Mouse (Mus musculus) C3H10T1/2 (cell line): ENCODE measurements around the gene Stx1a. TPM values are rescaled to one million over a fixed set of nuclear protein-coding genes. Genes with fewer than 3 reads are reported as not detected.

Experiments used
- polyA plus RNA-seq, 2 experiments: library from polyadenylated mRNA; unstranded; fragments of >200 nt; fragmentation: generic; extraction: Trizol; gene quantifications; one replicate each; pipeline ENCODE4 v1.2.1; 2012; ENCODE audit warnings: missing spikeins in 2 of 2

The Stx1a gene
- 1 to 10 TPM; 1.6 to 5.4 TPM for polyA plus RNA-seq

GRCm38 (mm10) chr5:135023344-135024173 lies at the start of gene Stx1a:
Gene Stx1a, plus strand, starts transcription at chr5:135023482.

DNA sequence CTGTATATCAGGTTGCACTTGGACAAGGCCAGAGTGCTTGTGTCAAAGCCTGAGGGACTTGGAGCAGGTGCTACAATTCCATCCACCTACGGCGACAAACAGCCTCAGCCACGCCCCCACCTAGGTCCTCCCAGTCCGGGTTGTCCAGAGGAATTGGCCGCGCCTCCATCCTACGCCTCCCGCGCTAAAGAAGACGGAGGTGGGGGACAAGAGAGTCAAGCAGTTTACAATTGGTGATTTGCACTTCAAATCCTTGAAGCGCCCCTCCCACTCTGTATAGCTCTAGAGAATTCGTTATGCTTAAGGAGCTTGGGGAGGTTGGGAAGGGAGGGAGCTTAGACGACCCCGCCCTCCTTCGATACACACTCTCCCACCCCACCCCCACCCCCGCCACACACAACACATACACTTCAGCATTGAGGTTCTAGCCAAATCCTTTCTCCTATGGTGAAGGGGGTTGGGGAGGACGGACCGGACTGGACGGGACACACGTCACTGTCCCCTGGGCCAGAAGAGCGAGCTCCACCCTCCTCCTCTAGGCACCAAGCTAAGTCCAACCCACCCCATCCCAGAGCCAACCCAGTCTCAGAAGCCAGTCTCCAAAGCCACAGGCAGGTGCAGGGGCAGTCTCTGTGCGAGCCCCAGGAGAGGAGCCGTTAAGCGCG lies 37.5 kb upstream of the Stx1a start, which contains the start of gene Cldn3:
Gene Cldn3 (plus strand): TSS at position 582 of the 665 bp plus-strand sequence.

GRCm38 (mm10) chr5:135008671-135009589 lies 14.4 kb upstream of the Stx1a start, which contains the start of gene Abhd11:
Gene Abhd11, plus strand, starts transcription at chr5:135009152.

DNA sequence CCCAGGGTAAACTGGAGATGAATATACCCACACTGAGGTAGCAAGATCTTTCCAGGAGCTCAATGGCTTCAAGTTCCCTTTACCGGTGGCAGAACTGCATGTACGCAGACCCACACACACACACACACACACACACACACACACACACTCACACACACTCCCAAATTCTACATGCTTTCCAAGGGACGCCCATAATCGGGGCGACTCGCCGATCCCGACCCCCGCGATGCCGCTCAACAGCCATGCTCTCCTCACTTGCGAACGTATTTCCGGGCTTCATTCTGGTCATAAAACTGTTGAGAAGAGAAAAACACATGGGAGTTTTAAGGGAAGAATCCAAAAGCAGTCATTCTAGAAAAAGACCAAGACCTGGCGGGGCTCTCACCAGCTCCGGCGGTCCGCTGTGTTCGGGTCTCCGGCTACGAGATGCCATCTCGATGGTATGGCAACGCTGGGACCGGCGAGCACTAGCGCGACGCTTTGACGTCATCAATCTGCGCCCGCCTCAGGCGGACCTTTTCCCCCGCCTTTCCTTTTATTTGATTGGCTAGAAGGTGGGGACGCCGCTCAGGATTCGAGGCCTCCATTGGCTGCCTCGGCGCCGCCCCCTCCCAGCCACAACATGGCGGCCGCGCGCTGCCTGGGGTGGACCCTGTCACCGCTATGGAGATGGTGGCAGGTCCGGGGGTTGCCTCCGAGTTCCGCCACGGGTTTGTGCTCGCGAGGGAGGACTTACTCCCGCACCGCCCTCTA lies 40.5 kb downstream of the Stx1a start, which contains the start of gene Dnajc30:
Gene Dnajc30 (plus strand): TSS at position 574 of the 753 bp plus-strand sequence.

GRCm38 (mm10) chr5:135064909-135065446 lies 41.7 kb downstream of the Stx1a start, which contains the start of gene Bud23:
Gene Bud23, minus strand, starts transcription at chr5:135064959.

GRCm38 (mm10) chr5:135077564-135078481 lies 54.5 kb downstream of the Stx1a start, which contains the start of gene Vps37d:
Gene Vps37d, minus strand, starts transcription at chr5:135078266.

GRCm38 (mm10) chr5:135089653-135090052 lies 66.4 kb downstream of the Stx1a start, which contains the start of gene Mlxipl:
Gene Mlxipl, plus strand, starts transcription at chr5:135089890.

Other genes starting within 250 kb of the Stx1a start
- gene Tmem270, start 116.7 kb upstream of the Stx1a start, polyA plus RNA-seq, result not detected
- gene Cldn13, start 108.0 kb upstream of the Stx1a start, polyA plus RNA-seq, result not detected
- 10 to 100 TPM in 1 of 2 experiments, 1 to 10 TPM in 1; 4.0 to 32.3 TPM for gene Mettl27, start 91.1 kb upstream of the Stx1a start, polyA plus RNA-seq
- not detected for gene Cldn4, start 76.5 kb upstream of the Stx1a start, polyA plus RNA-seq
- not detected for gene Cldn3, start 37.3 kb upstream of the Stx1a start, polyA plus RNA-seq
- 10 to 100 TPM; 30.4 to 30.8 TPM for gene Abhd11, start 14.3 kb upstream of the Stx1a start, polyA plus RNA-seq
- gene Dnajc30, start 40.7 kb downstream of the Stx1a start, polyA plus RNA-seq, result 10 to 100 TPM; 23.6 to 34.4 TPM
- gene Bud23, start 41.5 kb downstream of the Stx1a start, polyA plus RNA-seq, result 10 to 100 TPM; 29.7 to 34.2 TPM
- 10 to 100 TPM in 1 of 2 experiments, 1 to 10 TPM in 1; 4.9 to 16.4 TPM for gene Vps37d, start 54.8 kb downstream of the Stx1a start, polyA plus RNA-seq
- gene Mlxipl, start 66.4 kb downstream of the Stx1a start, polyA plus RNA-seq, result not detected
- gene Tbl2, start 126.2 kb downstream of the Stx1a start, polyA plus RNA-seq, result 10 to 100 TPM in 1 of 2 experiments, 1 to 10 TPM in 1; 6.8 to 10.3 TPM
- 10 to 100 TPM; 44.8 to 53.4 TPM for gene Bcl7b, start 144.8 kb downstream of the Stx1a start, polyA plus RNA-seq
- gene Baz1b, start 163.8 kb downstream of the Stx1a start, polyA plus RNA-seq, result 10 to 100 TPM in 1 of 2 experiments, 1 to 10 TPM in 1; 3.9 to 29.9 TPM
- 1 to 10 TPM in 1 of 2 experiments, under 1 TPM in 1; 0.63 to 6.3 TPM for gene Fzd9, start 227.7 kb downstream of the Stx1a start, polyA plus RNA-seq